Mouse (Mus musculus): ENCODE data around the gene Trmt1. TPM values are rescaled to one million over a fixed set of nuclear protein-coding genes. Genes with fewer than 3 reads are reported as not detected.

Trmt1 gene
- polyA plus RNA-seq, 2 experiments, result 71.7 to 158 TPM

GRCm38 (mm10) chr8:84715893-84716468 is 29.9 kb downstream of the Trmt1 start:
- no peak overlapping the region for H3K9ac ChIP-seq (ENCODE audit: low read depth, low read length, severe bottlenecking)
- WGBS, result 13% methylated on average over 27 of the region's 27 CpGs

DNA sequence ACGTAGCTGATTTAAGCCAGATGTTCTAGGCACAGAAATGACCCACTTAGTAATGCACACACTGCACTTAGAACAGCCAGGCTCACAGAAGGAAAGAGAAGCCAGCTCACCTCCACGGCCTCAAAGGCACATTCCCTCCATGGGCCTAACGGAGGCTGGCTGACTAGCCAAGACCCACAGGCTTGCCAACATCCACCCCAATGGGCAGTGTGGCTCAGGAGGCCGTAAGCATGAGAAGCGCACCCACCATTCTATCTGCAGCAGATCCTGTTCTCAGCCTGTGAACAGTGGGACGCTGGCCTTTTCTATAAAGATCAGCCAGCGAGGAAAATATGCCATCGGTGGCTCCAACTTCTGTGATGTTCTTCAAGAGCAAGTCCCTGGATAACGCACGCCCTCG is 30.7 kb downstream of the Trmt1 start:
- Histone ChIP-seq H3K27ac (replicated peaks; ENCODE audit: low read depth, low read length) (peak overlapping the region; percentile 76), H3K4me2 (replicated peaks; ENCODE audit: low read depth, low read length, severe bottlenecking) (no peak overlapping the region), H3K4me3 (replicated peaks; ENCODE audit: low read length) (no peak overlapping the region), H3K9me3 (ENCODE audit: control insufficient read depth, low read length) (no peaks in the 10 kb centered on the region), H3K4me1 (ENCODE audit: control insufficient read depth, insufficient read depth, low read length) (peaks cover 64% of the 10 kb centered on the region), H3K27me3 (ENCODE audit: control insufficient read depth, insufficient read depth, low read length) (no peaks in the 10 kb centered on the region), H3K36me3 (ENCODE audit: control insufficient read depth, insufficient read depth, low read length) (peaks cover 81% of the 10 kb centered on the region), H3K9ac (ENCODE audit: low read depth, low read length, severe bottlenecking) (peak overlapping the region; percentile 18; the same call in 1 of the 2 replicates)
- DNase-seq (ENCODE audit: low spot score) (no peak), ATAC-seq (ENCODE audit: low FRiP score, low read depth) (no peak)
- 52% methylated on average over 11 of the region's 11 CpGs for WGBS
- no peak for TF ChIP-seq POLR2A (IDR thresholded peaks at IDR 0.05; ENCODE audit: borderline replicate concordance, extremely low read depth, insufficient read depth, insufficient read length)

More at GRCm38 (mm10) chr8:84715893-84716468, 29.9 kb downstream of the Trmt1 start:
- Histone ChIP-seq H3K4me1 (ENCODE audit: control insufficient read depth, insufficient read depth, low read length) (peaks cover 64% of the 10 kb centered on the region), H3K4me2 (replicated peaks; ENCODE audit: low read depth, low read length, severe bottlenecking) (no peak overlapping the region), H3K27me3 (ENCODE audit: control insufficient read depth, insufficient read depth, low read length) (no peaks in the 10 kb centered on the region), H3K27ac (replicated peaks; ENCODE audit: low read depth, low read length) (peak overlapping the region; percentile 58; the same call in 1 of the 2 replicates), H3K9me3 (ENCODE audit: control insufficient read depth, low read length) (no peaks in the 10 kb centered on the region), H3K4me3 (replicated peaks; ENCODE audit: low read length) (no peak overlapping the region), H3K36me3 (ENCODE audit: control insufficient read depth, insufficient read depth, low read length) (peaks cover 79% of the 10 kb centered on the region)
- DNase-seq (ENCODE audit: low spot score) (no peak), ATAC-seq (ENCODE audit: low FRiP score, low read depth) (no peak)
- no peak for TF ChIP-seq POLR2A (IDR thresholded peaks at IDR 0.05; ENCODE audit: borderline replicate concordance, extremely low read depth, insufficient read depth, insufficient read length)

- 81% methylated on average over 5 of the region's 5 CpGs for WGBS
- Histone ChIP-seq H3K4me2 (replicated peaks; ENCODE audit: low read depth, low read length, severe bottlenecking) (no peak overlapping the region), H3K36me3 (ENCODE audit: control insufficient read depth, insufficient read depth, low read length) (peaks cover 81% of the 10 kb centered on the region), H3K27me3 (ENCODE audit: control insufficient read depth, insufficient read depth, low read length) (no peaks in the 10 kb centered on the region), H3K9ac (ENCODE audit: low read depth, low read length, severe bottlenecking) (no peak overlapping the region), H3K27ac (replicated peaks; ENCODE audit: low read depth, low read length) (0 out of 2 replicates have a peak overlapping the region, but pooled peaks have one; percentile 8), H3K4me1 (ENCODE audit: control insufficient read depth, insufficient read depth, low read length) (peaks cover 65% of the 10 kb centered on the region), H3K4me3 (replicated peaks; ENCODE audit: low read length) (no peak overlapping the region), H3K9me3 (ENCODE audit: control insufficient read depth, low read length) (no peaks in the 10 kb centered on the region)
- no peak for DNase-seq (ENCODE audit: low spot score)
- TF ChIP-seq POLR2A (IDR thresholded peaks at IDR 0.05; ENCODE audit: borderline replicate concordance, extremely low read depth, insufficient read depth, insufficient read length), result no peak
- no peak for ATAC-seq (ENCODE audit: low FRiP score, low read depth)
Measured at GRCm38 (mm10) chr8:84718476-84718875, 32.4 kb downstream of the Trmt1 start.

GRCm38 (mm10) chr8:84718959-84719690 is 33.0 kb downstream of the Trmt1 start:
- H3K9me3 ChIP-seq (ENCODE audit: control insufficient read depth, low read length), result no peaks in the 10 kb centered on the region
- WGBS, result 71% methylated on average over 5 of the region's 5 CpGs
- H3K4me1 ChIP-seq (ENCODE audit: control insufficient read depth, insufficient read depth, low read length), result peaks cover 65% of the 10 kb centered on the region
- TF ChIP-seq POLR2A (IDR thresholded peaks at IDR 0.05; ENCODE audit: borderline replicate concordance, extremely low read depth, insufficient read depth, insufficient read length), result no peak
- no peak overlapping the region for H3K4me2 ChIP-seq (replicated peaks; ENCODE audit: low read depth, low read length, severe bottlenecking)
- no peaks in the 10 kb centered on the region for H3K27me3 ChIP-seq (ENCODE audit: control insufficient read depth, insufficient read depth, low read length)
- no peak overlapping the region for H3K27ac ChIP-seq (replicated peaks; ENCODE audit: low read depth, low read length)
- H3K9ac ChIP-seq (ENCODE audit: low read depth, low read length, severe bottlenecking), result no peak overlapping the region
- ATAC-seq (ENCODE audit: low FRiP score, low read depth) (no peak), DNase-seq (ENCODE audit: low spot score) (no peak)
- no peak overlapping the region for H3K4me3 ChIP-seq (replicated peaks; ENCODE audit: low read length)
- H3K36me3 ChIP-seq (ENCODE audit: control insufficient read depth, insufficient read depth, low read length), result peaks cover 78% of the 10 kb centered on the region

DNA sequence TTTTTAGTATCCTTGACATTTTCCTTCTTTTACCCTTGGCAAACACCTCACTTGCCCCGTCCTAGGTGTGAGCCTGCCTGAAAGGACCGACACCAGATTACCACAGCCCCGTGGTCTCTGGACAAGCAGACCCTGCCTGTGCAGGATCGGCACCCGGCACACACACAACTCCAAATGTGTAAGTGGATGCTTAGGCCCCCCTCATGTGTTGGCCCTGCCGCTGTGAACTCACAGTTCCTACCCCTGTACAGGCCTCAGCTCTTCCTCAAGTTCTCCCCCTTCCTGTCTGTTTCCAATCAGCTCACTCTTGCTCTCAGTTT is 36.4 kb downstream of the Trmt1 start:
- DNase-seq (ENCODE audit: low spot score) (no peak), ATAC-seq (ENCODE audit: low FRiP score, low read depth) (no peak)
- 16% methylated on average over 6 of the region's 6 CpGs for WGBS
- Histone ChIP-seq H3K9ac (ENCODE audit: low read depth, low read length, severe bottlenecking) (no peak overlapping the region), H3K9me3 (ENCODE audit: control insufficient read depth, low read length) (no peaks in the 10 kb centered on the region), H3K4me2 (replicated peaks; ENCODE audit: low read depth, low read length, severe bottlenecking) (peak overlapping the region; percentile 13; the same call in 1 of the 2 replicates), H3K4me1 (ENCODE audit: control insufficient read depth, insufficient read depth, low read length) (peaks cover 62% of the 10 kb centered on the region), H3K36me3 (ENCODE audit: control insufficient read depth, insufficient read depth, low read length) (peaks cover 85% of the 10 kb centered on the region), H3K4me3 (replicated peaks; ENCODE audit: low read length) (no peak overlapping the region), H3K27me3 (ENCODE audit: control insufficient read depth, insufficient read depth, low read length) (no peaks in the 10 kb centered on the region), H3K27ac (replicated peaks; ENCODE audit: low read depth, low read length) (peak overlapping the region; percentile 97)
- no peak for TF ChIP-seq POLR2A (IDR thresholded peaks at IDR 0.05; ENCODE audit: borderline replicate concordance, extremely low read depth, insufficient read depth, insufficient read length)
